Comparison of ENCODE assay signal across 8 mouse cellular contexts in the genomic region with DNA sequence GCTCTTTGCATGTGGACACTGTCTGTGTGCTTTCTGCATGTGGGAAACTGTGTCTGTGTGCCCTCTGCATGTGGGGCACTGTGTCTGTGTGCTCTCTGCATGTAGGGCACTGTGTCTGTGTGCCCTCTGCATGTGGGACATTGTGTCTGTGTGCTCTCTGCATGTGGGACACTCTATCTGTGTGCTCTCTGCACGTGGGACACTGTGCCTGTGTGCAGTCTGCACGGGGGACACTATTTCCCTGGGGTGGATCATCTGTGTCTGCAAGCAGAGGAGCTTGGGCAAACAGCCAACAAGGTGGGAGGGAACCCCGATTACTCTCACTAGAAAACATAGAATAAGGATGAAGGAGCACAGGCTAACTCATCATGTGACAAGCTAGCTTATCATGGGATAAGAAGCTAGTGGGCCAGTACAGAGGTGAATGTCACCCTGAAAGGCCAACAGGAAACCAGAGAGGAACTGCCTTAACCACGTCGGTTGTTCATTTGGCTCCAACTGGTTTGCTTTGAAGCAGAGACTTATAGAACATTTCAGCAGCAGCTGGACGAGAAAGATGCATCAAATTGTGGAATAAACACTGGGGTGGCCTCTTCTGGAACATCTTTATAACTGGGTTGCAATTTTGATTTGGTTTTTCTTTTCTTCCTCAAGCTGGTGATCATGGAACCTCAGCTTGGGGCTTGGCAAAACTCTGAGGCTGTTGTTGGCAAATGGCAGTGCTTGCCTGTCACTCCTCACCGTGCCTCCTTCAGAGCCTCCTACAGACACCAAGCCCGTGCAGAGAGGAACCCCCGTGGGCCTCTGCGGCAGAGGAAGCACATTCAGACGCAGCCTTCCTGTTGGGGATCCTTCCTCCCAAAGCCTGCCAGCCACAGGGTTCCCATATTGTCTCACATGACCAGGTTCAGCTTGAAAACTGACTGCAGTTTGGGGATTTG. TPM values are rescaled to one million over a fixed set of nuclear protein-coding genes. Genes with fewer than 3 reads are reported as not detected.
DNase-seq lines count a peak whose midpoint lies in the region; ATAC-seq and TF ChIP-seq lines count a peak whose summit lies in the region.

No protein-coding gene starts in this region.

- H3K27me3 ChIP-seq in heart, postnatal 0 days (ENCODE audit: control insufficient read depth, insufficient read depth, low read length): no peaks in the 10 kb centered on the region
- no peaks in the 10 kb centered on the region for H3K27me3 ChIP-seq in liver, embryonic 11.5 days (replicated peaks; ENCODE audit: control insufficient read depth, insufficient read depth, low read length)
- H3K27me3 ChIP-seq in small intestine, adult 2 months (ENCODE audit: control insufficient read depth, insufficient read depth, low read length): no peaks in the 10 kb centered on the region

- DNase-seq in layer of hippocampus, adult 2 months (ENCODE audit: low spot score in 2 of 2): peak in 1 of 2 experiments; percentile 44
- DNase-seq in layer of hippocampus, postnatal 25 days (ENCODE audit: extremely low spot score in 1 of 2, low spot score in 1 of 2): no peak
- DNase-seq in brain, embryonic 14.5 days (ENCODE audit: low read depth): peak; percentile 32
- no peak for DNase-seq in heart, postnatal 0 days (ENCODE audit: low spot score)
- DNase-seq in liver, embryonic 11.5 days (ENCODE audit: low spot score): no peak
- no peak for DNase-seq in ovary, postnatal 14 days (ENCODE audit: low spot score)
- no peak for DNase-seq in cerebellum, adult 8-10 months

- no peaks in the 10 kb centered on the region for H3K36me3 ChIP-seq in heart, postnatal 0 days (replicated peaks; ENCODE audit: control insufficient read depth, insufficient read depth, low read length)
- H3K36me3 ChIP-seq in liver, embryonic 11.5 days (ENCODE audit: control insufficient read depth, insufficient read depth, low read length): no peaks in the 10 kb centered on the region
- H3K36me3 ChIP-seq in small intestine, adult 2 months (ENCODE audit: control insufficient read depth, insufficient read depth, low read length): no peaks in the 10 kb centered on the region

- ATAC-seq in heart, postnatal 0 days (ENCODE audit: insufficient read depth, low read depth): no peak
- ATAC-seq in liver, embryonic 11.5 days (replicated peaks; ENCODE audit: low FRiP score): peak; percentile 36; the same call in 1 of the 2 replicates

- H3K4me2 ChIP-seq in heart, postnatal 0 days (ENCODE audit: low read depth, low read length): no peak overlapping the region; the same call in 1 of the 2 replicates
- H3K4me2 ChIP-seq in liver, embryonic 11.5 days: peak overlapping the region; percentile 25; the same call in 1 of the 2 replicates

- TF ChIP-seq EP300 in heart, postnatal 0 days (IDR thresholded peaks at IDR 0.05; ENCODE audit: low read depth): no peak

- 25% methylated on average over 11 of the region's 11 CpGs for WGBS in heart, postnatal 0 days
- 18% methylated on average over 11 of the region's 11 CpGs for WGBS in liver, embryonic 11.5 days
- WGBS in small intestine, adult 2 months: 31% methylated on average over 11 of the region's 11 CpGs

- H3K4me1 ChIP-seq in heart, postnatal 0 days (ENCODE audit: control insufficient read depth, insufficient read depth): peaks cover 7% of the 10 kb centered on the region
- peaks cover 6% of the 10 kb centered on the region for H3K4me1 ChIP-seq in liver, embryonic 11.5 days (replicated peaks; ENCODE audit: control insufficient read depth, insufficient read depth, low read length)
- H3K4me1 ChIP-seq in small intestine, adult 2 months (ENCODE audit: control insufficient read depth, insufficient read depth, insufficient read length, low read length): peaks cover 3% of the 10 kb centered on the region

- H3K9ac ChIP-seq in heart, postnatal 0 days (replicated peaks; ENCODE audit: low read depth, low read length): no peak overlapping the region
- H3K9ac ChIP-seq in liver, embryonic 11.5 days (ENCODE audit: low read depth, low read length): no peak overlapping the region

- no peak for TF ChIP-seq POLR2A in brain, embryonic 14.5 days (IDR thresholded peaks at IDR 0.05; ENCODE audit: borderline replicate concordance, extremely low read depth, insufficient read depth, insufficient read length, poor library complexity, severe bottlenecking)
- no peak for TF ChIP-seq POLR2A in small intestine, adult 2 months (IDR thresholded peaks at IDR 0.05; ENCODE audit: low read depth, low read length)

- no peak overlapping the region for H3K4me3 ChIP-seq in layer of hippocampus, adult 2 months
- no peak overlapping the region for H3K4me3 ChIP-seq in heart, postnatal 0 days (ENCODE audit: low read depth, low read length)
- no peak overlapping the region for H3K4me3 ChIP-seq in liver, embryonic 11.5 days (ENCODE audit: low read depth, low read length)
- no peak overlapping the region for H3K4me3 ChIP-seq in small intestine, adult 2 months (ENCODE audit: low read depth, low read length)

- no peaks in the 10 kb centered on the region for H3K9me3 ChIP-seq in heart, postnatal 0 days (replicated peaks; ENCODE audit: control insufficient read depth, low read length)
- H3K9me3 ChIP-seq in liver, embryonic 11.5 days (ENCODE audit: control insufficient read depth, low read length): no peaks in the 10 kb centered on the region

- TF ChIP-seq CTCF in layer of hippocampus, adult 2 months (conservative IDR thresholded peaks at IDR 0.05): no peak
- no peak for TF ChIP-seq CTCF in brain, embryonic 14.5 days (IDR thresholded peaks at IDR 0.05; ENCODE audit: borderline replicate concordance, extremely low read depth, insufficient read depth, insufficient read length)
- no peak for TF ChIP-seq CTCF in heart, postnatal 0 days (IDR thresholded peaks at IDR 0.05; ENCODE audit: low read depth)
- no peak for TF ChIP-seq CTCF in small intestine, adult 2 months (IDR thresholded peaks at IDR 0.05; ENCODE audit: extremely low read depth, insufficient read length, insufficient replicate concordance, low read depth, low read length)

- H3K27ac ChIP-seq in layer of hippocampus, adult 2 months: peak overlapping the region; percentile 12; the same call in 1 of the 2 replicates
- peak overlapping the region; percentile 37 for H3K27ac ChIP-seq in heart, postnatal 0 days (ENCODE audit: low read depth)
- peak overlapping the region; percentile 62 for H3K27ac ChIP-seq in liver, embryonic 11.5 days (ENCODE audit: low read depth, low read length)
- peak overlapping the region; percentile 46; the same call in 1 of the 2 replicates for H3K27ac ChIP-seq in small intestine, adult 2 months (ENCODE audit: insufficient read depth, low read depth, low read length)

RNA-seq across cellular contexts. Expression of a gene that starts 20.9 kb away (rescaled TPM):
- 10 to 100 TPM; 27.6 to 31.8 TPM for total RNA-seq in layer of hippocampus, adult 2 months (2021)
- total RNA-seq in layer of hippocampus, postnatal 25 days (2021): 10 to 100 TPM; 28.5 to 29.2 TPM
- 3.6 and 4.9 TPM in 2 replicates for polyA plus RNA-seq in brain, embryonic 14.5 days (2012; rRNA removed)
- 0.39 and 15.3 TPM in 2 replicates for total RNA-seq in heart, postnatal 0 days (2014; rRNA removed; ENCODE audit: low replicate concordance)
- polyA plus RNA-seq in heart, postnatal 0 days (2015; fragmentation: Nextera tagmentation; extraction: Ambion mirVana): 2.3 and 3.2 TPM in 2 replicates
- polyA plus RNA-seq in liver, embryonic 11.5 days (2014; fragmentation: Nextera tagmentation; extraction: Ambion mirVana): 13.4 and 14.7 TPM in 2 replicates
- 1.8 and 3.0 TPM in 2 replicates for polyA plus RNA-seq in small intestine, adult 2 months (2012; rRNA removed)

Comparison
In these comparisons a context has a peak if more than half of its experiments do, and no peak if none do; other contexts are left out.
1. H3K27ac ChIP-seq: peak in every context shown above with its lines; median percentile 62 in liver, embryonic 11.5 days; 46 in small intestine, adult 2 months; 37 in heart, postnatal 0 days; 12 in layer of hippocampus, adult 2 months.